Mouse (Mus musculus) gastrocnemius, postnatal 36 days (tissue): ENCODE data around the gene Otulin. TPM values are rescaled to one million over a fixed set of nuclear protein-coding genes. Genes with fewer than 3 reads are reported as not detected.
A peak's percentile ranks its signal among the peaks of the same experiment; 100 is the strongest.

ENCODE experiments used
- DNase-seq, 2 experiments: peaks; one replicate each; pipeline ENCODE4 v3.0.0; 2022
- intact Hi-C: fragments of 180-260 bp; cut with DNase I; formaldehyde crosslinking; loops from one replicate; pipeline ENCODE4 v1.15.1; 2025
- total RNA-seq, 2 experiments: library from RNA; stranded (reverse); gene quantifications; 2 replicates each; pipeline ENCODE4 v1.2.3; 2021

Gene Otulin
- total RNA-seq, 2 experiments from 2014 or later, result 17.7 to 20.7 TPM

GRCm38 (mm10) chr15:27588087-27588826, 42.2 kb downstream of the Otulin start:
- intact Hi-C loops, result no loop called here
- no peak for DNase-seq

- DNase-seq, result no peak
- intact Hi-C loops, result no loop called here
These were observed 44.4 kb downstream of the Otulin start for GRCm38 (mm10) chr15:27586093-27586480.

- intact Hi-C loops, result no loop called here
- no peak for DNase-seq
These were observed 44.9 kb downstream of the Otulin start for GRCm38 (mm10) chr15:27585466-27586092.

- no peak for DNase-seq
- intact Hi-C loops, result loop anchor here (2.0 kb wide), 1 partner anchor 257 kb away; no protein-coding TSS in a partner anchor
These were observed 46.9 kb downstream of the Otulin start for GRCm38 (mm10) chr15:27583620-27584019.

- DNase-seq, result peak in 1 of 2 experiments; percentile 67
- intact Hi-C loops, result loop anchor here (2.0 kb wide), 1 partner anchor 256 kb away; no protein-coding TSS in a partner anchor
These were observed 47.5 kb downstream of the Otulin start for GRCm38 (mm10) chr15:27583042-27583441.

GRCm38 (mm10) chr15:27582428-27582827, 48.1 kb downstream of the Otulin start:
- no peak for DNase-seq
- intact Hi-C loops, result loop anchor here (2.0 kb wide), 1 partner anchor 256 kb away; no protein-coding TSS in a partner anchor

- intact Hi-C loops, result loop anchor here (2.0 kb wide), 1 partner anchor 255 kb away; no protein-coding TSS in a partner anchor
- DNase-seq, result no peak
These were observed 48.9 kb downstream of the Otulin start for GRCm38 (mm10) chr15:27581640-27582039.

- no peak for DNase-seq
- intact Hi-C loops, result no loop called here
These were observed 49.7 kb downstream of the Otulin start for GRCm38 (mm10) chr15:27580771-27581170.

GRCm38 (mm10) chr15:27579853-27580252, 50.6 kb downstream of the Otulin start:
- no peak for DNase-seq
- intact Hi-C loops, result loop anchor here (5.0 kb wide), 1 partner anchor 98 kb away; no protein-coding TSS in a partner anchor

- intact Hi-C loops, result loop anchor here (5.0 kb wide), 1 partner anchor 97 kb away; no protein-coding TSS in a partner anchor
- no peak for DNase-seq
These were observed 51.6 kb downstream of the Otulin start for GRCm38 (mm10) chr15:27578918-27579317.

GRCm38 (mm10) chr15:27577915-27578780, 52.3 kb downstream of the Otulin start:
- no peak for DNase-seq
- intact Hi-C loops, result loop anchor here (5.0 kb wide), 1 partner anchor 96 kb away; no protein-coding TSS in a partner anchor

GRCm38 (mm10) chr15:27576886-27577285, 53.6 kb downstream of the Otulin start:
- no peak for DNase-seq
- intact Hi-C loops, result loop anchor here (5.0 kb wide), 1 partner anchor 95 kb away; no protein-coding TSS in a partner anchor

- intact Hi-C loops, result loop anchor here (5.0 kb wide), 1 partner anchor 94 kb away; no protein-coding TSS in a partner anchor
- no peak for DNase-seq
These were observed 54.6 kb downstream of the Otulin start for GRCm38 (mm10) chr15:27575932-27576331.

GRCm38 (mm10) chr15:27574992-27575781, 55.3 kb downstream of the Otulin start:
- intact Hi-C loops, result loop anchor here (5.0 kb wide), 2 partner anchors 93 to 108 kb away; partner anchors contain the start of gene Ank
- DNase-seq, result no peak

GRCm38 (mm10) chr15:27571179-27571578, 59.3 kb downstream of the Otulin start:
- intact Hi-C loops, result loop anchor here (5.0 kb wide), 1 partner anchor 104 kb away; the partner anchor contains the start of gene Ank
- no peak for DNase-seq

GRCm38 (mm10) chr15:27570385-27570784, 60.1 kb downstream of the Otulin start:
- intact Hi-C loops, result loop anchor here (5.0 kb wide), 1 partner anchor 103 kb away; the partner anchor contains the start of gene Ank
- DNase-seq, result no peak

- no peak for DNase-seq
- intact Hi-C loops, result loop anchor here (5.0 kb wide), 1 partner anchor 103 kb away; the partner anchor contains the start of gene Ank
These were observed 60.6 kb downstream of the Otulin start for GRCm38 (mm10) chr15:27569924-27570323.

- intact Hi-C loops, result no loop called here
- no peak for DNase-seq
These were observed 62.1 kb downstream of the Otulin start for GRCm38 (mm10) chr15:27568371-27568770.

- no peak for DNase-seq
- intact Hi-C loops, result no loop called here
These were observed 63.1 kb downstream of the Otulin start for GRCm38 (mm10) chr15:27567356-27567755.
